Mouse (Mus musculus) leukemia stem cell, adult 10-12 weeks (primary cell): ENCODE data around the gene Orc4. TPM values are rescaled to one million over a fixed set of nuclear protein-coding genes. Genes with fewer than 3 reads are reported as not detected.

ENCODE experiments used
- polyA plus RNA-seq: library from polyadenylated mRNA; stranded (reverse); fragments of >175 nt; gene quantifications from 2 replicates; pipeline ENCODE4 v1.2.3, GENCODE M21; 2012; ENCODE audit warnings: low replicate concordance

Orc4 gene
- 2.4 and 26.7 TPM in 2 replicates for polyA plus RNA-seq

DNA sequence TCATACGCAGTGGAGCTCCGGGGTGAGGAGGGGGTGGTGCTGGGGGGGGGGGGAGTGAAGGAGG is at the start of gene Orc4:
TSS of gene Orc4 (minus strand) at position 26 of the 64 bp plus-strand sequence.

DNA sequence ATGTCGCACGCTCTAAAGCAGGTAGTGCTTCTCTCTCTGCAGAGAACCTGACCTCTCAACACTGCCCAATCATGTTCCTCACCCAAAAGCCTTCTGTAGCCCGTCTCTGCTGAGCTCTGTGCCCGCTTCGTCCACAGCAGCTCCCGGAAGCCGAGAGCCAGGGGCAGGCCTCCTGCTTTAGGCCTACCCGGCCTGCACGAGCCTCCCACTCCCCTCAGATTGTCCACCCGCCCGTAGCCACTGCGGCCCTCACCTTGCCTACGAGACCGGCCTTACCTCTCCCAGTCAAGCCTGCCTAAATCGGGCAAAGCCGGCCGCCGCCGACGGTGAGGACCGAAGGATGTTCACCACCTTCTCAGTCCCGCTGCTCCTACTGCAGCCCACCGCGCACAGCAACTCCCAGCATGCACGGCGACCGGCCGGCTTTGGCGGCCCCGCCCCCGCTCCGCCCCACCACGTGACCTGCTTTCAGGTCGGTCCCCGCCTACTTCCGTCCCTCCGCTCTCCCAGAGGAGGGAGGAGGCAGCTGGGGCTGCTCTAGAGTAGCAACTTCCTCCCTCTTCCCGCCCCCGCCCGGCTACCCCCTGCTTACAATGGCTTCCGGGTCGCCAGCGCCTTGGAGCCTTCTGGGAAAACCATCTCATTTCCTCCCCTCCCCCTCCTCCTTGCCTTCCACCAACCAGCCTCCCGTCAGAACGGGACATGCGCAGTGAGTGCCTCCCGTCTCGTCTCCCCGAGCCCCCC is 1.1 kb downstream of the Orc4 start, which contains the start of gene Mbd5:
TSS of gene Mbd5 (plus strand) at position 668 of the 744 bp plus-strand sequence.

Other genes with a start within 250 kb of the Orc4 start
- 0.09 and 0.11 TPM in 2 replicates for gene Acvr2a, start 136.2 kb downstream of the Orc4 start, polyA plus RNA-seq
- gene Mbd5, start 769 bp downstream of the Orc4 start, polyA plus RNA-seq: 3.0 and 3.1 TPM in 2 replicates